Mouse (Mus musculus) liver (tissue): Measurements from ENCODE around the gene Lefty2.
A peak's percentile ranks its signal among the peaks of the same experiment; 100 is the strongest.
"Not testable (repeated sequence)": the region's sequence is repeated elsewhere in the genome, so short reads cannot be mapped to it uniquely, and the experiment has no call there.

ENCODE experiments used
- DNase-seq: peaks from one replicate; pipeline ENCODE4 v3.0.0-alpha.2; 2020; ENCODE audit warnings: mixed read lengths

Gene Lefty2

DNA sequence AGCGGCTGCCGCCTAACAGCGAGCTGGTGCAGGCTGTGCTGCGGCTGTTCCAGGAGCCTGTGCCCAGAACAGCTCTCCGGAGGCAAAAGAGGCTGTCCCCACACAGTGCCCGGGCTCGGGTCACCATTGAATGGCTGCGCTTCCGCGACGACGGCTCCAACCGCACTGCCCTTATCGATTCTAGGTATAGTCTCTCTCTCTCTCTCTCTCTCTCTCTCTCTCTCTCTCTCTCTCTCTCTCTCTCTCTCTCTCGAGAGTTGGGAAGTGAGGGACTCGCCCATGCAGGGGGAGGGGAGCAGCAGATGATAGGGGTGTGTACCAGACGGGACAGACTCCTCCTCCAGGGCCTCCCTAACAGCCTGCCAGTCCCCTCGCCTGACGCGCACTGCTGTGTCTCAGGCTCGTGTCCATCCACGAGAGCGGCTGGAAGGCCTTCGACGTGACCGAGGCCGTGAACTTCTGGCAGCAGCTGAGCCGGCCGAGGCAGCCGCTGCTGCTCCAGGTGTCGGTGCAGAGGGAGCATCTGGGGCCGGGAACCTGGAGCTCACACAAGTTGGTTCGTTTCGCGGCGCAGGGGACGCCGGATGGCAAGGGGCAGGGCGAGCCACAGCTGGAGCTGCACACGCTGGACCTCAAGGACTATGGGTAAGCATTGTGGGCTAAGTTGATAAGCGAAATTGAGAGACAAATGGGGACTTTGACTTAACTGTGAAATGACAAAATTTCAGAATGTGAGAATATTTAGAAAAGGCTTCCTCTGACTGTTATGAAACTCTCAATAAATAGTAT is 43.9 kb downstream of the Lefty2 start:
- DNase-seq, result peak; percentile 87

DNA sequence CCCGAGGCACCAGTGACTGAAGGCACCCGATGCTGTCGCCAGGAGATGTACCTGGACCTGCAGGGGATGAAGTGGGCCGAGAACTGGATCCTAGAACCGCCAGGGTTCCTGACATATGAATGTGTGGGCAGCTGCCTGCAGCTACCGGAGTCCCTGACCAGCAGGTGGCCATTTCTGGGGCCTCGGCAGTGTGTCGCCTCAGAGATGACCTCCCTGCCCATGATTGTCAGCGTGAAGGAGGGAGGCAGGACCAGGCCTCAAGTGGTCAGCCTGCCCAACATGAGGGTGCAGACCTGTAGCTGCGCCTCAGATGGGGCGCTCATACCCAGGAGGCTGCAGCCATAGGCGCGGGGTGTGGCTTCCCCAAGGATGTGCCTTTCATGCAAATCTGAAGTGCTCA is 44.7 kb downstream of the Lefty2 start:
- not testable (repeated sequence) for DNase-seq

DNA sequence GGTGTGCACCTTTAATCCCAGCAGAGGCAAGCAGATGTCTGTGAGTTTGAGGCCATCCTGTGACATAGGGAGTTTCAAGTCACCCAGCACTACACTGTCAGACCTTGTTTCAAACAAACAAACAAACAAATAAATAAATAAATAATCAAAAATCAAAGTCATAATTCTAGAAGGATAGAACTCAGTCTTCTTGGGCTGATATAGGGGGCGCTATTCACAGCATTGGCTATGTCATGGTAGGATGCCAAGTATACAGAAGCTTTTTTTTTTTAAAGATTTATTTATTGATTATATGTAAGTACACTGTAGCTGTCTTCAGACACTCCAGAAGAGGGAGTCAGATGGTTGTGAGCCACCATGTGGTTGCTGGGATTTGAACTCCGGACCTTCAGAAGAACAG is 45.9 kb downstream of the Lefty2 start:
- DNase-seq, result not testable (repeated sequence)

- DNase-seq, result no peak
Observed at GRCm38 (mm10) chr1:180940776-180941460, 48.0 kb downstream of the Lefty2 start.

DNA sequence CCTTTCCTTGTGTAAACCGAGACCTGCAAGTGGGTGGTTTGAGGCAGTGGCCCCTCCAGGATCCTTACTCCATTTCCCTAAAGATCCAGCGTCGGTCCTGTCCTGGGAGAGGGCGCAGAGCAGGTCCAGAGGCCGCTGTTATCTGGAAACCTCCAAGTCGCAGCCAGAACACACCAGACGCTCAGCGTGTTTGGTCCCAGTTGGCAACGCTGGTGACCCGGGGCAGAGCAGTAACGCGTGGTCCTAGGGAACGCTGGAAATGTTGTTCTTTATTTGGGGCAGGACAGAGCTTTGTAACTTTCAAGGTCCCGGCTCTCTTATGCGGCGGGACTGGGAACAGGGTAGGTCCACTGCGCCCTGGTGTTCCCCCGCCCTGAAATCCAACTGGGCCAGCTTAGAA is 48.8 kb downstream of the Lefty2 start:
- DNase-seq, result peak; percentile 49

- DNase-seq, result peak; percentile 83
Observed at GRCm38 (mm10) chr1:180942166-180943031, 49.5 kb downstream of the Lefty2 start, which contains the start of gene Tmem63a. Gene Tmem63a, plus strand, starts transcription at chr1:180942344.

DNA sequence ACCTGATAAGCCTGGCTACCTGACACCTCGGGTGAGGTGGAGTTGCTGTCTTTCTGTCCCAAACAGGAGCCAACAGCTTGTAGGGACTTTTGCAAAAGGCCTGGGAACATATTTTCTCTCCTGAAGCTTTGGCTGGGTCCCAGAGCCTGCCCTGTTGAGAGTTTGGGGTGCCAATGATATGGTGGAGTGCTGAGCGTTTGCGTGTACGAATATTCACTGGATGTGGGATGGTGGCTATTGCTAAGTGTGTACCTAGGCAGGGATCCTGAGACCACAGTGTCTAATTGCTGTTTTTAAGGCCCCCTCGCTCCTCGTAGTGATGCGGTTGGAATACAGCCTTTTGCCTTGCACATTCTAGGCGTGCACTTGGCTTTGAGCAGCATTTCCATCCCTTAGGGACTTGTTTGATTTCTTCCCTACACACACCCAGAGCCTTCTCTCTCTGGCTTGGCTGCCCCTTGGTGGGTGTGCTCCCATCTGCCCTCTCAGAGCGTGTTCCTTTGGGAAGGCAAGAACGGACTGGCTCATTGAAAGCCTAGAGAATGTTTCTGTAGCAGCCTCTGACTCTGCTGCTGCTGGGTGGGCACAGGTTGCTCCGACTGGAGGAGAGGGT is 50.2 kb downstream of the Lefty2 start:
- no peak for DNase-seq

DNA sequence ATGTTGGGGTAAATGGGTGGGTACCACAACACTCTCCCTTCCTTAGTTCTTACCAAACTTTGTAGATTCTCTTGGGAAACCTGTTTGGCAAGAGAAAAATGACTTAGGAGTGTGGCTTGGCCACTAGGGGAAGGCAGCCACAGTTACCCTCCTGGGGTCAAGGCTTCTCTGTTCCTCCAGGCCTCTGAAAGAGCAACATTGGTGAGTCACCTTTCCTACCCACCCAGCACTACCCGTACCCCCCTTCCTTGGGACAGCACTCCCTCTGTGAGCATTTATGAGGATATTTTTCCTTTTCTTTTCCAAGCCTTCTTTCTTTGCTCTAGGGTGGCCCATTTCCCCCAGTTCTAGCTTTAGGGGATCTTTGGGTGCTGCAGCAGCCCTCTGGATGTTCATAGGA is 51.0 kb downstream of the Lefty2 start:
- no peak for DNase-seq

DNA sequence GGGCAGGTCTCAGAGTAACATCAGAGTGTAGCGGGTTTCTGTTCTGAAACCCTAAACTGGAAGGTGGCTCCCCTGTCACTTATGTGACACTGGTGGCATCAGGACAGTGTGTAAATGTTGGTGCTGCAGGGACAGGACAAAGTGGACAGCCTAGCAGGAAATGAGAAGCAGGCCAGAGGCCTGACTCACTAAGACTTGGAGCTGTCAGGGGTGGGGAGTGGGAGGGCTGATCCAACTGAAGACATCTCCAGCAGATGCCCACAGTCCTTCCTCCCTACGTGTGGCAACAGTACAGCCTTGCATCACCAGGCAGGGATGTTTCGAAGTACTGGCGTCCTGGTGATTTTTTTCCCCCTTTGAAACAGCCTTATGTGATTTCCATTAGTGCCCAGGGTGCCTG is 51.6 kb downstream of the Lefty2 start:
- DNase-seq, result no peak

- DNase-seq, result peak; percentile 84
Observed at GRCm38 (mm10) chr1:180945001-180945980, 52.4 kb downstream of the Lefty2 start.

DNA sequence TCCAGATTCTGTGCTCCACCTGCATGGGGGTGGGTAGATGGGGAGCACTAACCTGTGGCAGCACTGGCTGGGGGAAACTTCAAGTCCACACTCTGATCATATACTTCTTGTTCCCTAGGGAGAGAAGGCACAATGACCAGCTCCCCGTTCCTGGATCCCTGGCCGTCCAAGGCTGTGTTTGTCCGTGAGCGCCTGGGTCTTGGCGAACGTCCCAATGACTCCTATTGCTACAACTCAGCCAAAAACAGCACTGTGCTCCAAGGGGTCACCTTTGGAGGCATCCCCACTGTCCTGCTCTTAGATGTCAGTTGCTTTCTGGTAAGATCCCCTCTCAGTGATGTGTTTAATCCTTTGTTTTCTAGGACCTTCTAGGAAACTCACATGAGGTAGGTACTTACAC is 53.5 kb downstream of the Lefty2 start:
- no peak for DNase-seq
